Mouse (Mus musculus) cerebellum, postnatal 14 days (tissue): ENCODE results near the gene Garnl3.

ENCODE experiments used
- DNase-seq, 2 experiments: peaks; one replicate each; pipeline ENCODE4 v3.0.0; 2021; ENCODE audit warnings: mixed read lengths in 2 of 2

The Garnl3 gene

GRCm38 (mm10) chr2:32968024-32968614, 163.3 kb downstream of the Garnl3 start:
- peak in 1 of 2 experiments; percentile 63 for DNase-seq

GRCm38 (mm10) chr2:32966689-32967631, 164.5 kb downstream of the Garnl3 start:
- DNase-seq: peak; percentile 89 to 92

GRCm38 (mm10) chr2:32966184-32966688, 165.2 kb downstream of the Garnl3 start:
- no peak for DNase-seq

GRCm38 (mm10) chr2:32965511-32966183, 165.8 kb downstream of the Garnl3 start:
- DNase-seq: no peak

GRCm38 (mm10) chr2:32964659-32965457, 166.6 kb downstream of the Garnl3 start:
- no peak for DNase-seq

- no peak for DNase-seq
Observed at GRCm38 (mm10) chr2:32963981-32964380, 167.5 kb downstream of the Garnl3 start.

GRCm38 (mm10) chr2:32963544-32963943, 167.9 kb downstream of the Garnl3 start:
- DNase-seq: no peak

- DNase-seq: peak in 1 of 2 experiments; percentile 8
Observed at GRCm38 (mm10) chr2:32962875-32963220, 168.6 kb downstream of the Garnl3 start.

- peak in 1 of 2 experiments; percentile 35 for DNase-seq
Observed at GRCm38 (mm10) chr2:32962062-32962874, 169.2 kb downstream of the Garnl3 start.

- DNase-seq: peak; percentile 95
Observed at GRCm38 (mm10) chr2:32961192-32961995, 170.1 kb downstream of the Garnl3 start, which contains the start of the genes Rpl12 and Lrsam1. Gene Rpl12 (plus strand): TSS chr2:32961559. Gene Lrsam1 (minus strand): TSS chr2:32961614.

- DNase-seq: peak in 1 of 2 experiments; percentile 14
Observed at GRCm38 (mm10) chr2:32960273-32960672, 171.2 kb downstream of the Garnl3 start.

GRCm38 (mm10) chr2:32957344-32957743, 174.1 kb downstream of the Garnl3 start:
- DNase-seq: peak in 1 of 2 experiments; percentile 73

- no peak for DNase-seq
Observed at GRCm38 (mm10) chr2:32954581-32954980, 176.9 kb downstream of the Garnl3 start.

- no peak for DNase-seq
Observed at GRCm38 (mm10) chr2:32947454-32947853, 184.0 kb downstream of the Garnl3 start.

GRCm38 (mm10) chr2:32940483-32940882, 191.0 kb downstream of the Garnl3 start:
- DNase-seq: no peak

- DNase-seq: peak; percentile 70 to 78
Observed at GRCm38 (mm10) chr2:32939418-32939817, 192.0 kb downstream of the Garnl3 start.

GRCm38 (mm10) chr2:32938741-32939140, 192.7 kb downstream of the Garnl3 start:
- no peak for DNase-seq
